Mouse (Mus musculus): Measurements from ENCODE around the gene Heg1. TPM values are rescaled to one million over a fixed set of nuclear protein-coding genes. Genes with fewer than 3 reads are reported as not detected.

Gene Heg1
- total RNA-seq, 2 experiments from 2014 or later: 28.8 to 36.7 TPM

- intact Hi-C loops (cut with DNase I): loop anchor here (5.0 kb wide), 1 partner anchor 357 kb away; the partner anchor contains the start of gene Zfp148
Observed at GRCm38 (mm10) chr16:33738949-33739719, 55.0 kb downstream of the Heg1 start.

GRCm38 (mm10) chr16:33739802-33740201 is 55.6 kb downstream of the Heg1 start:
- intact Hi-C loops (cut with DNase I): loop anchor here (2.0 to 5.0 kb wide), 4 partner anchors 178 to 548 kb away; partner anchors contain the start of gene Zfp148
- peak; percentile 63 to 74 for DNase-seq (ENCODE audit: low spot score in 2 of 2)

More at GRCm38 (mm10) chr16:33738949-33739719, 55.0 kb downstream of the Heg1 start:
- no peak for DNase-seq (ENCODE audit: low spot score in 2 of 2)

DNA sequence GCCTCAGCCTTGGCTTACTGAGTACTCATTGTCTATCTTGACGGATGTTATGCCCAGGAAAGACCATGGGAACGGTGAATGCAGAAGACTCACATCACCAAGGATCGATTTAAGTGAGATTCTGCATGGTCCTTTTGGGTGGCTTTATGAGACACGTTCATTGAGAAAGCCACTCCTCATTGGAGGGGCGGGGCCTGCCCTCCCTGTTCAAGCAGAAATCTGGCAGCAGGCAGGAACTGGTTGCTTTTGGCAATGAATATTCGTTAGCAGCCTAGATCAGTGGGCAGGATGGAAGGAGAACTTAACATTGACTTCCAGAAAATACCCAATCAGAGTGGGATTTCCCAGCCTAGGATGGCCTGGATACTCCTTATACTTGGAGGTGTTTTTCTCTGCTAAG is 56.2 kb downstream of the Heg1 start:
- intact Hi-C loops (cut with DNase I): loop anchor here (2.0 to 5.0 kb wide), 3 partner anchors 178 to 548 kb away; no protein-coding TSS in a partner anchor
- DNase-seq (ENCODE audit: low spot score in 2 of 2): no peak

DNA sequence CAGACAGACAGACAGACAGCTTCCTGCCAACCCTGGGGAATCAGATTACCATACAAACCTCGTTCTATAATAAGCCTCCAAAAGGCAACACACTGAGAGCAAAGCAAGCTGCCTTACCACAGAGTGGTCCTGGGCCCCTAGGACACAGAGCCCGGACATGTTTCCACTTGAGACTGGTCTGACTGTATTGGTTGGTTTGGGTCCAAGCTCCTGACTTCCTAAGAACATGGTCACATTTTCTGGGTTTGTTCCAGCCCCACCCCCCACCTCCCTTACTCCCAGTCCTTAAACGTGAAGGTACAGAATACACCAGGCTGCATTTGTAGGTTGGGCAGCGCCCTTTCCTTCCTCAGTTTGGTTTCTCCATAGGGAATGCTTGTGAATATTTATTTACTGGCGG is 57.6 kb downstream of the Heg1 start:
- no peak for DNase-seq (ENCODE audit: low spot score in 2 of 2)
- intact Hi-C loops (cut with DNase I): loop anchor here (2.0 to 5.0 kb wide), 3 partner anchors 179 to 549 kb away; no protein-coding TSS in a partner anchor

GRCm38 (mm10) chr16:33742233-33742632 is 58.1 kb downstream of the Heg1 start:
- intact Hi-C loops (cut with DNase I): loop anchor here (5.0 kb wide), 2 partner anchors 180 to 550 kb away; no protein-coding TSS in a partner anchor
- no peak for DNase-seq (ENCODE audit: low spot score in 2 of 2)

- DNase-seq (ENCODE audit: low spot score in 2 of 2): peak in 1 of 2 experiments; percentile 33
- intact Hi-C loops (cut with DNase I): loop anchor here (5.0 kb wide), 2 partner anchors 183 to 553 kb away; no protein-coding TSS in a partner anchor
Observed at GRCm38 (mm10) chr16:33744622-33745419, 60.7 kb downstream of the Heg1 start.

- DNase-seq (ENCODE audit: low spot score in 2 of 2): no peak
- intact Hi-C loops (cut with DNase I): no loop called here
Observed at GRCm38 (mm10) chr16:33745457-33745856, 61.3 kb downstream of the Heg1 start.

- intact Hi-C loops (cut with DNase I): no loop called here
- peak in 1 of 2 experiments; percentile 30 for DNase-seq (ENCODE audit: low spot score in 2 of 2)
Observed at GRCm38 (mm10) chr16:33746074-33746676, 62.0 kb downstream of the Heg1 start.

- intact Hi-C loops (cut with DNase I): no loop called here
- no peak for DNase-seq (ENCODE audit: low spot score in 2 of 2)
Observed at GRCm38 (mm10) chr16:33747346-33747954, 63.3 kb downstream of the Heg1 start.

DNA sequence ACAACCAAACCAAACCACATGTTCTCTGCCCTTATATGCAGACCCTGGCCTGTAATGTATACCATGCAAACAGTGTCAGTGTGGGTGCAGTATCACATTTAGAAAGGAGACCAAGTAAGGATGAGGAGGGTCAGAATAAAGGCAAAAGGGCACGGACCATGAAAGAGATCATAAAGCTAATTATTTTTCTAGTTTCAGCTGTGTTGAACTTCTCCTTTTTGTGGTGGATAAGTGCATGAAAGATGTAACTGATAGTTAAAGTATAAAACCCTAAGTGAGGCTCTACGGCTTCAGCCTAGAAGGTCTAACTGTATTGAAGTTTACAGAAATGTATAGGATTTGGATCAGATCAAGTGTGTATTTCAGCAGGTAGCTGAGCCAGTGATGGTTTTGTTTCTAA is 63.8 kb downstream of the Heg1 start:
- intact Hi-C loops (cut with DNase I): no loop called here
- no peak for DNase-seq (ENCODE audit: low spot score in 2 of 2)

- no peak for DNase-seq (ENCODE audit: low spot score in 2 of 2)
- intact Hi-C loops (cut with DNase I): no loop called here
Observed at GRCm38 (mm10) chr16:33751152-33751551, 67.0 kb downstream of the Heg1 start.

- intact Hi-C loops (cut with DNase I): no loop called here
- DNase-seq (ENCODE audit: low spot score in 2 of 2): no peak
Observed at GRCm38 (mm10) chr16:33751590-33751989, 67.4 kb downstream of the Heg1 start.

- DNase-seq (ENCODE audit: low spot score in 2 of 2): no peak
- intact Hi-C loops (cut with DNase I): no loop called here
Observed at GRCm38 (mm10) chr16:33752904-33753578, 68.9 kb downstream of the Heg1 start.

- intact Hi-C loops (cut with DNase I): no loop called here
- peak in 1 of 2 experiments; percentile 55 for DNase-seq (ENCODE audit: low spot score in 2 of 2)
Observed at GRCm38 (mm10) chr16:33755293-33755692, 71.1 kb downstream of the Heg1 start.

GRCm38 (mm10) chr16:33755961-33756360 is 71.8 kb downstream of the Heg1 start:
- DNase-seq (ENCODE audit: low spot score in 2 of 2): no peak
- intact Hi-C loops (cut with DNase I): no loop called here

- DNase-seq (ENCODE audit: low spot score in 2 of 2): no peak
Observed at GRCm38 (mm10) chr16:33756396-33756795, 72.2 kb downstream of the Heg1 start.

DNA sequence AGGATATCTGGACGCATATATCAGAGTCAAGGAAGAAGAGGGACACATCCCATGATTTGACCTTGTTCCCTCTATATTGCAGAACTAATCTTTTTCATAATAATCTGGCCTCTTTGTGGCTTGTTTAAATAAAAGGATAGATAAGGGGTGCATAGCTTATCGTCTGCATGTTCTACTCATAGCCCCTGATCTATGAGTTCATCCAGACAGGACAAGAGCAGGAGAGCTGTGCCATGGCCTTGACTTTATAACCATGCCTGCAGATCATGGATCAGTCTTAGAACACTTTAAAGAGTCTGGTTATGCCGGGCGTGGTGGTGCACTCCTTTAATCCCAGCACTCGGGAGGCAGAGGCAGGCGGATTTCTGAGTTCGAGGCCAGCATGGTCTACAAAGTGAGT is 75.0 kb downstream of the Heg1 start:
- intact Hi-C loops (cut with DNase I): no loop called here
- no peak for DNase-seq (ENCODE audit: low spot score in 2 of 2)

More at GRCm38 (mm10) chr16:33756396-33756795, 72.2 kb downstream of the Heg1 start:
- intact Hi-C loops (cut with DNase I): no loop called here

GRCm38 (mm10) chr16:33760542-33760941 is 76.4 kb downstream of the Heg1 start:
- DNase-seq (ENCODE audit: low spot score in 2 of 2): no peak
- intact Hi-C loops (cut with DNase I): loop anchor here (5.0 kb wide), 1 partner anchor 37 kb away; no protein-coding TSS in a partner anchor

DNA sequence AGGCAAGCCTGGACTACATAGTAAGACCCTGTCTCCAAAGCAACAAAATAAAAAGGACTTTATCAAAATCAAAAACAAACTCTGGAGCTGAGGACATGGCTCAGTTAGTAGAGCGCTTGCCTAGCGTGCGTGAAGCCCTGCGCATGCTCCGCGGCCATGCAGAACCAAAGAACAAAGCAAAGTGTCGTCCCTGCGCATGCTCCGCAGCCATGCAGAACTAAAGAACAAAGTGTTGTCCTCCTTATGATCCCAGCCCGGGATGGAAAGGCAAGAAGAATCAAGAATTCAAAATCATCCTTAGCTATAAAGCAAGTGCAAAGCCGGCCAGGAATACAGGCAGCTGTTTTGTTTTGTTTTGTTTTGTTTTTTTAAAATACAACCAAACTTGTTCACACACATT is 76.8 kb downstream of the Heg1 start:
- intact Hi-C loops (cut with DNase I): loop anchor here (5.0 kb wide), 1 partner anchor 36 kb away; no protein-coding TSS in a partner anchor
- DNase-seq (ENCODE audit: low spot score in 2 of 2): no peak
